Mouse (Mus musculus) ES-Bruce4 (cell line): ENCODE measurements around the gene Pip4k2b. TPM values are rescaled to one million over a fixed set of nuclear protein-coding genes. Genes with fewer than 3 reads are reported as not detected.

Experiments
- H3K27ac ChIP-seq: 2 replicates; pipeline ENCODE4 v1.5.1; 2012; ENCODE audit warnings: low read length, inconsistent platforms; ENCODE audit not compliant: insufficient read depth
- H3K27me3 ChIP-seq: 2 replicates; pipeline ENCODE4 v1.6.1; 2012; ENCODE audit warnings: mild to moderate bottlenecking, low read length, inconsistent platforms; ENCODE audit not compliant: control insufficient read depth, poor library complexity, insufficient read depth, severe bottlenecking
- H3K36me3 ChIP-seq: 2 replicates; pipeline ENCODE4 v1.6.1; 2012; ENCODE audit warnings: inconsistent platforms, mild to moderate bottlenecking, low read length, moderate library complexity; ENCODE audit not compliant: control insufficient read depth, poor library complexity, insufficient read depth, severe bottlenecking
- H3K4me1 ChIP-seq: one replicate; pipeline ENCODE4 v1.8.1; 2011; ENCODE audit warnings: low read length; ENCODE audit not compliant: control insufficient read depth, insufficient read depth
- H3K4me3 ChIP-seq: 2 replicates; pipeline ENCODE4 v1.5.1; 2011; ENCODE audit warnings: low read depth, mild to moderate bottlenecking, low read length
- H3K9ac ChIP-seq: 2 replicates; pipeline ENCODE4 v1.6.1; 2012; ENCODE audit warnings: low read depth, mild to moderate bottlenecking, inconsistent platforms; ENCODE audit not compliant: poor library complexity, severe bottlenecking
- H3K9me3 ChIP-seq: replicated peaks from 2 replicates; pipeline ENCODE4 v1.6.1; 2012; ENCODE audit warnings: mild to moderate bottlenecking, low read length, inconsistent platforms; ENCODE audit not compliant: control insufficient read depth, poor library complexity, insufficient read depth, severe bottlenecking
- CTCF ChIP-seq: IDR thresholded peaks from one replicate; pipeline ENCODE4 v1.8.1; 2011; ENCODE audit warnings: low read depth, low read length
- EP300 ChIP-seq: IDR thresholded peaks from 2 replicates; pipeline ENCODE4 v1.6.1; 2011; ENCODE audit warnings: low read depth, low read length; ENCODE audit not compliant: insufficient read depth
- POLR2A ChIP-seq: IDR thresholded peaks from one replicate; pipeline ENCODE4 v1.8.1; 2011; ENCODE audit warnings: low read length; ENCODE audit not compliant: insufficient read depth
- polyA plus RNA-seq: library from polyadenylated mRNA; stranded (reverse); fragments of >200 nt; gene quantifications from 2 replicates; pipeline ENCODE4 v1.2.4, GENCODE M21; 2011; ENCODE audit warnings: low read depth; ENCODE audit not compliant: missing spikeins, insufficient read depth, insufficient read length

The Pip4k2b gene
- polyA plus RNA-seq, 1 experiment: 35.0 TPM

- H3K9ac ChIP-seq: no peak overlapping the region
Observed at GRCm38 (mm10) chr11:97728730-97729129, 15.8 kb downstream of the Pip4k2b start.

GRCm38 (mm10) chr11:97728311-97728710, 16.2 kb downstream of the Pip4k2b start:
- Histone ChIP-seq H3K4me3 (no peak overlapping the region), H3K4me1 (peaks cover 5% of the 10 kb centered on the region), H3K9ac (no peak overlapping the region), H3K36me3 (peaks cover 24% of the 10 kb centered on the region), H3K27ac (no peak overlapping the region), H3K27me3 (no peaks in the 10 kb centered on the region), H3K9me3 (no peaks in the 10 kb centered on the region)
- TF ChIP-seq EP300 (no peak), CTCF (no peak), POLR2A (no peak)

More at GRCm38 (mm10) chr11:97728730-97729129, 15.8 kb downstream of the Pip4k2b start:
- Histone ChIP-seq H3K9me3 (no peaks in the 10 kb centered on the region), H3K27ac (no peak overlapping the region), H3K4me3 (no peak overlapping the region), H3K27me3 (no peaks in the 10 kb centered on the region), H3K4me1 (peaks cover 5% of the 10 kb centered on the region), H3K36me3 (peaks cover 24% of the 10 kb centered on the region)
- TF ChIP-seq CTCF: no peak
- no peak for TF ChIP-seq POLR2A
- no peak for TF ChIP-seq EP300

GRCm38 (mm10) chr11:97723709-97724108, 20.8 kb downstream of the Pip4k2b start:
- Histone ChIP-seq H3K4me1 (no peaks in the 10 kb centered on the region), H3K4me3 (no peak overlapping the region), H3K27ac (no peak overlapping the region), H3K27me3 (no peaks in the 10 kb centered on the region), H3K9me3 (no peaks in the 10 kb centered on the region), H3K36me3 (peaks cover 42% of the 10 kb centered on the region), H3K9ac (no peak overlapping the region)
- TF ChIP-seq CTCF: no peak

GRCm38 (mm10) chr11:97721338-97721737, 23.2 kb downstream of the Pip4k2b start:
- no peaks in the 10 kb centered on the region for H3K27me3 ChIP-seq
- TF ChIP-seq CTCF (no peak), POLR2A (no peak), EP300 (no peak)
- peaks cover 47% of the 10 kb centered on the region for H3K36me3 ChIP-seq

DNA sequence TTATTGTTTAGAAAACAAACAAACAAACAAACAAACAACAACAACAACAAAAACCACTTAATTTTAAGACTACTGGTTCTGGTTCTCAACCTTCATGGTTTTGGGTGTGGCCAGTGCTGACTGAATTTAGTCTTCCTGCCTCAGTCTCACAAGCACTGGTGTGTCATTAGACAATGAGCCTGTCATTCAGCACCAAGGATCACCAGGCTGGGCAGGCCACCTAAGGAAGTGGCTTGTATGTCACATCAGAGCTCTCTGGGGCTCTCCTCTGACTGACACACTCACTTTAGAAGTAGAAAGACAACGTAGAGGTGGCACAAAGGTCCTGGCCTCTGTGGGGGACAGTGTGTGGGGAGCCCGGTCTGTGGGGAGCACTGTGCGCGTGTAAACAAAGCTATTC, 25.5 kb downstream of the Pip4k2b start:
- no peak for TF ChIP-seq EP300
- no peak for TF ChIP-seq POLR2A
- TF ChIP-seq CTCF: no peak
- H3K9me3 ChIP-seq: no peaks in the 10 kb centered on the region
- peaks cover 40% of the 10 kb centered on the region for H3K36me3 ChIP-seq
- H3K27ac ChIP-seq: no peak overlapping the region
- H3K4me3 ChIP-seq: no peak overlapping the region
- H3K27me3 ChIP-seq: no peaks in the 10 kb centered on the region
- H3K4me1 ChIP-seq: no peaks in the 10 kb centered on the region
- no peak overlapping the region for H3K9ac ChIP-seq

More at GRCm38 (mm10) chr11:97721338-97721737, 23.2 kb downstream of the Pip4k2b start:
- Histone ChIP-seq H3K9me3 (no peaks in the 10 kb centered on the region), H3K4me3 (no peak overlapping the region), H3K27ac (no peak overlapping the region), H3K9ac (no peak overlapping the region), H3K4me1 (no peaks in the 10 kb centered on the region)

- Histone ChIP-seq H3K9me3 (no peaks in the 10 kb centered on the region), H3K9ac (no peak overlapping the region), H3K27me3 (no peaks in the 10 kb centered on the region), H3K36me3 (peaks cover 42% of the 10 kb centered on the region), H3K4me3 (no peak overlapping the region), H3K4me1 (no peaks in the 10 kb centered on the region), H3K27ac (no peak overlapping the region)
- no peak for TF ChIP-seq EP300
- TF ChIP-seq CTCF: no peak
- no peak for TF ChIP-seq POLR2A
Observed at GRCm38 (mm10) chr11:97718281-97718860, 26.1 kb downstream of the Pip4k2b start.
